Mouse (Mus musculus): ENCODE measurements around the gene Epha4. TPM values are rescaled to one million over a fixed set of nuclear protein-coding genes. Genes with fewer than 3 reads are reported as not detected.
A peak's percentile ranks its signal among the peaks of the same experiment; 100 is the strongest.

Epha4 gene
- total and polyA plus RNA-seq, 2 experiments from 2014 or later: 36.0 to 107 TPM

GRCm38 (mm10) chr1:77506038-77506855 is 8.6 kb downstream of the Epha4 start:
- peak; percentile 57 for DNase-seq (ENCODE audit: low spot score)
- Histone ChIP-seq H3K36me3 (ENCODE audit: insufficient read depth, low read length) (0 out of 2 replicates have a peak, but pooled peaks cover 6% of the 10 kb centered on the region), H3K9ac (replicated peaks; ENCODE audit: low read length) (peak overlapping the region; percentile 25), H3K4me3 (ENCODE audit: low read length) (peak overlapping the region; percentile 26), H3K27me3 (ENCODE audit: insufficient read depth, low read length) (no peaks in the 10 kb centered on the region), H3K9me3 (ENCODE audit: low read length) (no peaks in the 10 kb centered on the region), H3K4me1 (ENCODE audit: insufficient read depth, low read length) (peaks cover 13% of the 10 kb centered on the region; the same call in 1 of the 2 replicates), H3K27ac (no peak overlapping the region), H3K4me2 (ENCODE audit: low read depth, low read length) (peak overlapping the region; percentile 53)
- peak; percentile 47 for ATAC-seq
- 27% methylated on average over 21 of the region's 21 CpGs for WGBS
- TF ChIP-seq CTCF (IDR thresholded peaks at IDR 0.05; ENCODE audit: low read depth): no peak

DNA sequence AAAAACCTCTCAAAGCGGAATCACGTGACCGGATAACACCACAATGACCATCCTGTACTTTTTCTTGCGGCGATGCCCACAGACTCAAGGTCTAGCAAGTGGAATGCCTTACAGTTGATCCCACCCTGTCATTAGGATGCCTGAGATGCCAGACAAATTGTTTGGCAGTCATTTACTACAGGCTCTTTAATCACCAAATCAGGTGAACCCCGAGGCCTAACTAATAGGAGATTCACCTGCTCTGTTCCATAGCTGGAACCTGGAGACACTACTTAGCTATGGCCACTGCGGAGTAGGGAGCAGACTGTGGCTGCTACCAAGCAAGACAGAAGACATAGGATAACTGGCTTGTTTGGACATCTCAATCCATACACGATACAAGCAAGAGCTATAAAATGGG is 9.6 kb downstream of the Epha4 start:
- no peak overlapping the region for H3K9ac ChIP-seq (replicated peaks; ENCODE audit: low read length)
- no peak overlapping the region for H3K27ac ChIP-seq
- ATAC-seq (no peak), DNase-seq (ENCODE audit: low spot score) (no peak)
- H3K27me3 ChIP-seq (ENCODE audit: insufficient read depth, low read length): no peaks in the 10 kb centered on the region
- WGBS: 62% methylated on average over 8 of the region's 8 CpGs
- no peak for TF ChIP-seq CTCF (IDR thresholded peaks at IDR 0.05; ENCODE audit: low read depth)
- peak overlapping the region; percentile 26; the same call in 1 of the 2 replicates for H3K4me3 ChIP-seq (ENCODE audit: low read length)
- H3K4me2 ChIP-seq (ENCODE audit: low read depth, low read length): peak overlapping the region; percentile 53
- H3K36me3 ChIP-seq (ENCODE audit: insufficient read depth, low read length): 0 out of 2 replicates have a peak, but pooled peaks cover 6% of the 10 kb centered on the region
- no peaks in the 10 kb centered on the region for H3K9me3 ChIP-seq (ENCODE audit: low read length)
- peaks cover 13% of the 10 kb centered on the region; the same call in 1 of the 2 replicates for H3K4me1 ChIP-seq (ENCODE audit: insufficient read depth, low read length)

GRCm38 (mm10) chr1:77504813-77505212 is 10.1 kb downstream of the Epha4 start:
- no peak for DNase-seq (ENCODE audit: low spot score)
- H3K4me1 ChIP-seq (ENCODE audit: insufficient read depth, low read length): peaks cover 13% of the 10 kb centered on the region; the same call in 1 of the 2 replicates
- H3K27ac ChIP-seq: no peak overlapping the region
- H3K36me3 ChIP-seq (ENCODE audit: insufficient read depth, low read length): 0 out of 2 replicates have a peak, but pooled peaks cover 6% of the 10 kb centered on the region
- peak overlapping the region; percentile 53 for H3K4me2 ChIP-seq (ENCODE audit: low read depth, low read length)
- 50% methylated on average over 2 of the region's 2 CpGs for WGBS
- no peak for ATAC-seq
- TF ChIP-seq CTCF (IDR thresholded peaks at IDR 0.05; ENCODE audit: low read depth): no peak
- H3K4me3 ChIP-seq (ENCODE audit: low read length): 0 out of 2 replicates have a peak overlapping the region, but pooled peaks have one; percentile 26
- no peak overlapping the region for H3K9ac ChIP-seq (replicated peaks; ENCODE audit: low read length)
- no peaks in the 10 kb centered on the region for H3K9me3 ChIP-seq (ENCODE audit: low read length)
- H3K27me3 ChIP-seq (ENCODE audit: insufficient read depth, low read length): no peaks in the 10 kb centered on the region

DNA sequence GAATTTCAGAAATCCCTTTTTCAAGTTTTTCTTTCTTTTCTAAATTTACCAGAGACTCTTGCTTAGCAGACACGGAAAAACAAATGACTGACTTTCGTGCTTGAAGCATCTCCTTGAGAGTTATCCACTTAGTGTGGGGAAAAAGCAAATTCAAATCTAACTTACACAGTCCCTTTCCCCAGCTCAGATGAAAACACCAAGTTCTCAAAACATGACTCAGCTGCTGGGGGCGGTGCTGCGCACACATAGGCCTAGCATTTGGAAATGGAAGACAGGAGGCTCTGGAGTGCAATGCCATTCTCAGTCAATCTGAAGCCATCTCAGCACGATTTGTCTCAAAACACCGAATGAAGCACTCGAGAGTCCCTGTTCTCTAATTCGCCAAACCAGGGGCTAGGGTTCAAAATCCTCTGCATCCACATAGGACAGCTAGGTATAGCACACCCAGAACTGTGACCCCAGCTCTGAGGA is 11.1 kb downstream of the Epha4 start:
- TF ChIP-seq CTCF (IDR thresholded peaks at IDR 0.05; ENCODE audit: low read depth): 0 out of 2 replicates have a peak, but pooled peaks have one; percentile 19

DNA sequence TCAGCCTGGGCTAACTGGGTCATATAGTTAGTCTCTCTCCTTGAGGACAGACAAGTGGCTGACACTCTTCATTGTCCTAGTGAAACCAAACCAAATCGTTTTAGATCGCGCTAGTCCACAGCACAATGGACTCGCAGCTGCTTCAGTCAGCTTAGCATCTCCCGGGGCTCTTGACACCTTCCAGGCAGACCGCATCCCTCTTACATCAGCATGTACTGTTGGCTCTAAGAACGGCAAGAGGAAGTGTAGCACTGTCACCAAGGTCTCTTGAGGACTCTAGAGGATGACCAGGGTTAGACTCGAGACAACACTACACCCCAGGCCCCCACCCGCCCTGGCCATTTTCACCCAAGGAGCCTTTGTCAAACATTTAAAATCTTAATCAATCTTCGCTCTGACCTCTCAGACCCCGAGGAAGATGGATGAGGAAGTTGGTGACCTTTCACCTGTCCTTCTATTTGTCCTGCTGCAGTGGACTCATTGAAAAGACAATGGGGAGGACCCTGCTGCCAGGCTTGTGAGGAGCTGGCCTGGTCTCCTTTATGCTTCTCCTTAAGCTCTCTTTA is 12.3 kb downstream of the Epha4 start:
- whole genome bisulfite sequencing: 24% methylated on average over 11 of the region's 11 CpGs
- DNase-seq (ENCODE audit: low spot score): no peak
- Histone ChIP-seq H3K9me3 (ENCODE audit: low read length) (no peaks in the 10 kb centered on the region), H3K27ac (no peak overlapping the region), H3K27me3 (ENCODE audit: insufficient read depth, low read length) (no peaks in the 10 kb centered on the region), H3K9ac (replicated peaks; ENCODE audit: low read length) (no peak overlapping the region), H3K4me1 (ENCODE audit: insufficient read depth, low read length) (peaks cover 13% of the 10 kb centered on the region; the same call in 1 of the 2 replicates), H3K4me2 (ENCODE audit: low read depth, low read length) (peak overlapping the region; percentile 29), H3K36me3 (ENCODE audit: insufficient read depth, low read length) (0 out of 2 replicates have a peak, but pooled peaks cover 6% of the 10 kb centered on the region), H3K4me3 (ENCODE audit: low read length) (no peak overlapping the region)
- no peak for TF ChIP-seq CTCF (IDR thresholded peaks at IDR 0.05; ENCODE audit: low read depth)
- no peak for ATAC-seq

More for the DNA sequence above, 11.1 kb downstream of the Epha4 start:
- H3K27me3 ChIP-seq (ENCODE audit: insufficient read depth, low read length): no peaks in the 10 kb centered on the region
- no peak overlapping the region for H3K4me3 ChIP-seq (ENCODE audit: low read length)
- no peak for ATAC-seq
- 0 out of 2 replicates have a peak, but pooled peaks cover 6% of the 10 kb centered on the region for H3K36me3 ChIP-seq (ENCODE audit: insufficient read depth, low read length)
- no peak overlapping the region for H3K9ac ChIP-seq (replicated peaks; ENCODE audit: low read length)
- WGBS: 57% methylated on average over 8 of the region's 8 CpGs
- no peaks in the 10 kb centered on the region for H3K9me3 ChIP-seq (ENCODE audit: low read length)
- H3K4me2 ChIP-seq (ENCODE audit: low read depth, low read length): peak overlapping the region; percentile 29; the same call in 1 of the 2 replicates
- H3K4me1 ChIP-seq (ENCODE audit: insufficient read depth, low read length): peaks cover 13% of the 10 kb centered on the region; the same call in 1 of the 2 replicates
- no peak overlapping the region for H3K27ac ChIP-seq
- no peak for DNase-seq (ENCODE audit: low spot score)

- WGBS: 66% methylated on average over 13 of the region's 13 CpGs
- no peak for TF ChIP-seq CTCF (IDR thresholded peaks at IDR 0.05; ENCODE audit: low read depth)
- ATAC-seq: no peak
- H3K9ac ChIP-seq (replicated peaks; ENCODE audit: low read length): no peak overlapping the region
- H3K27me3 ChIP-seq (ENCODE audit: insufficient read depth, low read length): no peaks in the 10 kb centered on the region
- no peak overlapping the region for H3K4me3 ChIP-seq (ENCODE audit: low read length)
- DNase-seq (ENCODE audit: low spot score): no peak
- no peak overlapping the region for H3K27ac ChIP-seq
- peak overlapping the region; percentile 30 for H3K4me2 ChIP-seq (ENCODE audit: low read depth, low read length)
- H3K4me1 ChIP-seq (ENCODE audit: insufficient read depth, low read length): peaks cover 24% of the 10 kb centered on the region
- H3K9me3 ChIP-seq (ENCODE audit: low read length): no peaks in the 10 kb centered on the region
- no peaks in the 10 kb centered on the region for H3K36me3 ChIP-seq (ENCODE audit: insufficient read depth, low read length)
Observed at GRCm38 (mm10) chr1:77501363-77501933, 13.4 kb downstream of the Epha4 start.

Data from hindbrain, postnatal 0 days (tissue).